Mouse (Mus musculus) mature B cell (primary cell): Measurements from ENCODE around the gene Pef1.

Source experiments
- in situ Hi-C: fragments of 300-500 bp; cut with MboI; formaldehyde crosslinking; loops from 2 replicates; pipeline ENCODE4 v1.14.3; 2019

The Pef1 gene

GRCm38 (mm10) chr4:130174335-130175031, 72.1 kb downstream of the Pef1 start:
- in situ Hi-C loops: no loop called here

- in situ Hi-C loops: no loop called here
These were observed 72.8 kb downstream of the Pef1 start, which contains the start of gene Tinagl1 for GRCm38 (mm10) chr4:130175072-130175711. TSS of gene Tinagl1 (minus strand) at chr4:130175122.

GRCm38 (mm10) chr4:130176156-130176720, 73.9 kb downstream of the Pef1 start:
- in situ Hi-C loops: no loop called here

GRCm38 (mm10) chr4:130177087-130177486, 74.7 kb downstream of the Pef1 start:
- in situ Hi-C loops: no loop called here

- in situ Hi-C loops: no loop called here
These were observed 75.2 kb downstream of the Pef1 start for GRCm38 (mm10) chr4:130177536-130177935.
